Mouse (Mus musculus): ENCODE measurements around the gene Nutf2-ps1.

GRCm38 (mm10) chr19:53544923-53545561 lies 43.8 kb downstream of the Nutf2-ps1 start:
- TF ChIP-seq POLR2A (IDR thresholded peaks at IDR 0.05; ENCODE audit: insufficient read length, low read depth) (no peak), MYOD1 (IDR thresholded peaks at IDR 0.05; ENCODE audit: control insufficient read depth in 1 of 3, insufficient read length in 2 of 3, low read depth in 2 of 3) (no peak), USF1 (IDR thresholded peaks at IDR 0.05; ENCODE audit: low read depth) (no peak), CEBPB (IDR thresholded peaks at IDR 0.05; ENCODE audit: insufficient read depth, poor library complexity, severe bottlenecking) (no peak), MAX (IDR thresholded peaks at IDR 0.05; ENCODE audit: low read depth) (no peak)
